10 mouse cellular contexts compared by ENCODE assay signal in the genomic region with DNA sequence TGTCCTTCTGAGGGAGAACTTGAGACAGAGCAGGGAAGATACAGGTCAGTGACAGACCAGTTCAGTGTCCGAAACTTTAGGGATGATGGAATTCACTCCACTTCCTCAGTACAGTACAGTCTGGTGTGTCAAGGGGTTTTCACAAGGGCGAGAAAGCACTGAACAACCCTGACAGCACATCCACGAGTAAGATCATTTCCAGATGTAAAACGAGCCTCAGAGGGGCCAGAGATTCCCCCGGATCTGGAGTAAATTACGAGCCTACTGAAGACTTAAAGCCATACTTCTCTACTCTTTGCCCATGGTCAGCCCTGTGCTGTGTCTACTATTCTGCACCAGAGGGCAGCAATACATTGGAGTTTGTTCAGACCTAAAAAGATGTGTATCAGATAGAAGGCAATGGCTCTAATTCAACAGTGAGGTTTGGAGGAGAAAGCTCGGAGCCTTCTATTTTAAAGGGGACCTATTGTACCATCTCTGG.
DNase-seq lines count a peak whose midpoint lies in the region; ATAC-seq lines count a peak whose summit lies in the region.
"Had no signal": no experiment of that assay in that cellular context is flagged by ENCODE, and none has a peak within 500 bp of the region (broad histone marks: within the 10 kb centered on the region; RNA-seq: fewer than 3 reads in every experiment).

No protein-coding gene starts in this region.

- H3K27me3 ChIP-seq in heart, embryonic 12.5 days (replicated peaks): no peaks in the 10 kb centered on the region

- H3K4me2 ChIP-seq in heart, embryonic 12.5 days: no peak overlapping the region

- peaks cover 44% of the 10 kb centered on the region for H3K4me1 ChIP-seq in heart, embryonic 12.5 days (replicated peaks)

- H3K9ac ChIP-seq in heart, embryonic 12.5 days: no peak overlapping the region

- peaks cover 39% of the 10 kb centered on the region for H3K36me3 ChIP-seq in heart, embryonic 12.5 days
- H3K36me3 ChIP-seq: G1E had no signal

- H3K27ac ChIP-seq in heart, embryonic 12.5 days (ENCODE audit: poor library complexity, severe bottlenecking): peak overlapping the region; percentile 37; the same call in 1 of the 2 replicates

- no peak for ATAC-seq in heart, embryonic 12.5 days (ENCODE audit: insufficient number of reproducible peaks, low FRiP score)
- ATAC-seq in megakaryocyte progenitor cell, adult 5-6 weeks (replicated peaks; ENCODE audit: poor library complexity): no peak

- no peak overlapping the region for H3K4me3 ChIP-seq in heart, embryonic 12.5 days
- H3K4me3 ChIP-seq: erythroblast, embryonic 14.5 days had no signal

- no peaks in the 10 kb centered on the region for H3K9me3 ChIP-seq in heart, embryonic 12.5 days (replicated peaks)
- H3K9me3 ChIP-seq: G1E had no signal

- no peak for DNase-seq in heart, postnatal 4 days
- peak; percentile 65 for DNase-seq in NIH3T3 (ENCODE audit: low read depth)
- DNase-seq in frontal cortex, postnatal 36 days (ENCODE audit: low spot score in 2 of 2): peak; percentile 35 to 53
- DNase-seq in layer of hippocampus, postnatal 36 days: peak; percentile 22 to 36
- DNase-seq in right cerebral cortex, postnatal 10 days (ENCODE audit: low spot score in 2 of 2): peak; percentile 52 to 56
- no peak for DNase-seq in adrenal gland, postnatal 4 days (ENCODE audit: low spot score in 2 of 2)

- WGBS in heart, embryonic 12.5 days: 47% methylated on average over 7 of the region's 7 CpGs

Comparison
In these comparisons a context has a peak if more than half of its experiments do, and no peak if none do; other contexts are left out.
1. DNase-seq: peak in NIH3T3 (single experiment), frontal cortex, postnatal 36 days (2 of 2), layer of hippocampus, postnatal 36 days (2 of 2) and right cerebral cortex, postnatal 10 days (2 of 2); none in heart, postnatal 4 days (single experiment) and adrenal gland, postnatal 4 days (0 of 2).